Comparison of ENCODE assay signal across 9 mouse cellular contexts in genomic region chr10:42270277-42271083, GRCm38 (mm10). TPM values are rescaled to one million over a fixed set of nuclear protein-coding genes. Genes with fewer than 3 reads are reported as not detected.
DNase-seq lines count a peak whose midpoint lies in the region; ATAC-seq and TF ChIP-seq lines count a peak whose summit lies in the region.
"Had no signal": no experiment of that assay in that cellular context is flagged by ENCODE, and none has a peak within 500 bp of the region (broad histone marks: within the 10 kb centered on the region; RNA-seq: fewer than 3 reads in every experiment).

No protein-coding gene starts in this region.

- no peak for TF ChIP-seq CTCF in spleen, adult 2 months (IDR thresholded peaks at IDR 0.05; ENCODE audit: extremely low read depth, insufficient read depth, insufficient read length, insufficient replicate concordance)
- no peak for TF ChIP-seq CTCF in liver, postnatal 0 days (IDR thresholded peaks at IDR 0.05; ENCODE audit: low read depth)
- no peak for TF ChIP-seq CTCF in midbrain, postnatal 0 days (IDR thresholded peaks at IDR 0.05)

- no peak overlapping the region for H3K4me3 ChIP-seq in spleen, adult 2 months (ENCODE audit: extremely low read depth, insufficient read depth, insufficient read length)
- peak overlapping the region; percentile 96 for H3K4me3 ChIP-seq in liver, postnatal 0 days (ENCODE audit: low read depth, low read length)
- H3K4me3 ChIP-seq in midbrain, postnatal 0 days (ENCODE audit: low read depth, low read length), result no peak overlapping the region
- H3K4me3 ChIP-seq: midbrain, embryonic 10.5 days had no signal

- peak; percentile 52 for ATAC-seq in liver, postnatal 0 days
- ATAC-seq in midbrain, postnatal 0 days (ENCODE audit: low FRiP score), result no peak

- peak overlapping the region; percentile 100 for H3K4me2 ChIP-seq in liver, postnatal 0 days (ENCODE audit: low read depth, low read length)
- H3K4me2 ChIP-seq in midbrain, postnatal 0 days (ENCODE audit: low read depth, low read length, poor library complexity, severe bottlenecking), result no peak overlapping the region

- WGBS in spleen, adult 2 months, result 16% methylated on average over 10 of the region's 10 CpGs
- WGBS in liver, postnatal 0 days (ENCODE audit: insufficient replicate concordance), result 16% methylated on average over 10 of the region's 10 CpGs
- 72% methylated on average over 10 of the region's 10 CpGs for WGBS in midbrain, postnatal 0 days

- peak overlapping the region; percentile 95 for H3K9ac ChIP-seq in liver, postnatal 0 days (replicated peaks)
- no peak overlapping the region for H3K9ac ChIP-seq in midbrain, postnatal 0 days (replicated peaks; ENCODE audit: low read length, poor library complexity, severe bottlenecking)

- H3K27me3 ChIP-seq in spleen, adult 2 months (ENCODE audit: control insufficient read depth, insufficient read depth, low read length), result no peaks in the 10 kb centered on the region
- H3K27me3 ChIP-seq in liver, postnatal 0 days (ENCODE audit: insufficient read depth, low read length), result no peaks in the 10 kb centered on the region
- H3K27me3 ChIP-seq in midbrain, postnatal 0 days (ENCODE audit: insufficient read depth, low read length), result no peaks in the 10 kb centered on the region

- peaks cover 5% of the 10 kb centered on the region for H3K36me3 ChIP-seq in spleen, adult 2 months (ENCODE audit: control insufficient read depth, insufficient read depth, low read length)
- H3K36me3 ChIP-seq in liver, postnatal 0 days (replicated peaks; ENCODE audit: insufficient read depth, low read length), result peaks cover 67% of the 10 kb centered on the region
- peaks cover 9% of the 10 kb centered on the region for H3K36me3 ChIP-seq in midbrain, postnatal 0 days (ENCODE audit: insufficient read depth, low read length)

- no peaks in the 10 kb centered on the region for H3K9me3 ChIP-seq in liver, postnatal 0 days (ENCODE audit: low read length)
- H3K9me3 ChIP-seq in midbrain, postnatal 0 days (ENCODE audit: low read length), result no peaks in the 10 kb centered on the region
- H3K9me3 ChIP-seq: midbrain, embryonic 10.5 days had no signal

- TF ChIP-seq EP300 in liver, postnatal 0 days (IDR thresholded peaks at IDR 0.05; ENCODE audit: low read depth), result peak; percentile 87

- DNase-seq in adrenal gland, adult (ENCODE audit: inconsistent age in 2 of 2, low spot score in 1 of 2), result peak; percentile 58 to 91
- no peak for DNase-seq in adrenal gland, postnatal 4 days (ENCODE audit: low spot score in 2 of 2)
- DNase-seq in spleen, adult 2 months (ENCODE audit: low read depth in 1 of 2, low spot score in 2 of 2), result peak in 1 of 2 experiments; percentile 44
- DNase-seq in spleen, adult 12 weeks (ENCODE audit: low spot score), result no peak
- peak; percentile 57 for DNase-seq in liver, postnatal 0 days
- DNase-seq in thymus, postnatal 36 days, result peak; percentile 33 to 37
- no peak for DNase-seq in frontal cortex, postnatal 25 days (ENCODE audit: low spot score in 2 of 2)
- no peak for DNase-seq in midbrain, postnatal 0 days (ENCODE audit: low spot score)

- H3K27ac ChIP-seq in spleen, adult 2 months (ENCODE audit: insufficient read depth, low read length), result peak overlapping the region; percentile 67; the same call in 1 of the 2 replicates
- peak overlapping the region; percentile 92 for H3K27ac ChIP-seq in liver, postnatal 0 days (ENCODE audit: low read depth)
- no peak overlapping the region for H3K27ac ChIP-seq in midbrain, postnatal 0 days (ENCODE audit: low read depth, low read length)
- H3K27ac ChIP-seq: midbrain, embryonic 10.5 days had no signal

- H3K4me1 ChIP-seq in spleen, adult 2 months (ENCODE audit: control insufficient read depth, insufficient read depth, insufficient read length), result peaks cover 45% of the 10 kb centered on the region
- H3K4me1 ChIP-seq in liver, postnatal 0 days (ENCODE audit: insufficient read depth), result peaks cover 68% of the 10 kb centered on the region
- H3K4me1 ChIP-seq in midbrain, postnatal 0 days (ENCODE audit: insufficient read depth, low read length), result peaks cover 6% of the 10 kb centered on the region; the same call in 1 of the 2 replicates

- no peak for TF ChIP-seq POLR2A in spleen, adult 2 months (IDR thresholded peaks at IDR 0.05; ENCODE audit: low read depth, low read length)

RNA-seq across cellular contexts. Expression of gene Foxo3, which starts 6.1 kb away (rescaled TPM):
- total RNA-seq in adrenal gland, postnatal 4 days (2021), result 10 to 100 TPM; 71.7 to 72.8 TPM
- 44.6 and 50.6 TPM in 2 replicates for polyA plus RNA-seq in spleen, adult 2 months (2012; rRNA removed)
- polyA plus RNA-seq in liver, postnatal 0 days (2015; fragmentation: Nextera tagmentation; extraction: Ambion mirVana), result 8.4 and 9.4 TPM in 2 replicates
- 37.7 and 42.9 TPM in 2 replicates for total RNA-seq in midbrain, postnatal 0 days (2014; rRNA removed)
- 6.5 and 6.6 TPM in 2 replicates for polyA plus RNA-seq in midbrain, postnatal 0 days (2015; fragmentation: Nextera tagmentation; extraction: Ambion mirVana)

Comparison
In these comparisons a context has a peak if more than half of its experiments do, and no peak if none do; other contexts are left out.
1. DNase-seq: peak in adrenal gland, adult (2 of 2), liver, postnatal 0 days (single experiment) and thymus, postnatal 36 days (2 of 2); none in adrenal gland, postnatal 4 days (0 of 2), spleen, adult 12 weeks (single experiment), frontal cortex, postnatal 25 days (0 of 2) and midbrain, postnatal 0 days (single experiment).